Mouse (Mus musculus): ENCODE data around the gene Ralgds.

- peak; percentile 100 for TF ChIP-seq CTCF (IDR thresholded peaks at IDR 0.05; ENCODE audit: low read depth)
- TF ChIP-seq EP300 (IDR thresholded peaks at IDR 0.05; ENCODE audit: low read depth) = no peak
Measured at GRCm38 (mm10) chr2:28585043-28585571, 72.2 kb downstream of the Ralgds start.
